Mouse (Mus musculus) liver, postnatal 0 days (tissue): ENCODE measurements around the gene Fbrs.

Experiments
- CTCF ChIP-seq: sonication (generic); IDR thresholded peaks from 2 replicates; pipeline ENCODE4 v1.5.1; 2016; ENCODE audit warnings: antibody characterized with exemption, low read depth
- EP300 ChIP-seq: IDR thresholded peaks from 2 replicates; pipeline ENCODE4 v1.6.1; 2016; ENCODE audit warnings: antibody characterized with exemption, low read depth, mild to moderate bottlenecking

DNA sequence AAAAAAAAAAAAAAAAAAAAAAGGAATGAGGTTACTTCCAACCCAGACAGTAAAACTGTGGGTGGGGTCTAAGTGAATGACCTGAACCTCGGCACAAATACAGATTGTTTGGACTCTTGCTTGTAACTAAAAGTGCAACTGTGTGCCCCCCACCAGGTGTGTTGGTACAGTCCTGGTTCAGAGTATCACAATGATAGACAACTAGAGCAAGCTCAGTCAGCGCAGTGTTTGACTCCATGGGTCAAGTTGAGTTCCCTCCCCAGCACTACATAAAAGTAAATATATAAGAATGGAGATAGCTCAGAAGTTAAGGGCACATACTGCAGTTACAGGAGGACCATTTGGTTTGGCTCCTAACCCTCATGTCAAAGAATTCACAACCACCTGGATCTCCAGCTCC is 18.4 kb downstream of the Fbrs start:
- no peak for TF ChIP-seq CTCF
- no peak for TF ChIP-seq EP300
